Mouse (Mus musculus) heart, postnatal 0 days (tissue): ENCODE measurements around the gene Samd4. TPM values are rescaled to one million over a fixed set of nuclear protein-coding genes. Genes with fewer than 3 reads are reported as not detected.
A peak's percentile ranks its signal among the peaks of the same experiment; 100 is the strongest.

ENCODE experiments used
- ATAC-seq: fragments of 200-750 bp; cut with Nextera tagmentation; 2 replicates; pipeline ENCODE4 v1.8.0; 2017; ENCODE audit warnings: low read depth, moderate number of reproducible peaks, moderate library complexity; ENCODE audit not compliant: insufficient read depth
- DNase-seq: peaks from one replicate; pipeline ENCODE4 v3.0.0-alpha.2; 2016; ENCODE audit warnings: low spot score
- H3K27ac ChIP-seq: fragments of 300-500 bp; sonication (generic); 2 replicates; pipeline ENCODE4 v1.5.1; 2014; ENCODE audit warnings: low read depth, mild to moderate bottlenecking
- H3K27me3 ChIP-seq: fragments of 300-500 bp; sonication (generic); 2 replicates; pipeline ENCODE4 v1.6.1; 2014; ENCODE audit warnings: low read length, mixed read lengths; ENCODE audit not compliant: control insufficient read depth, insufficient read depth
- H3K36me3 ChIP-seq: fragments of 300-500 bp; sonication (generic); replicated peaks from 2 replicates; pipeline ENCODE4 v1.6.1; 2014; ENCODE audit warnings: low read length, mixed read lengths; ENCODE audit not compliant: control insufficient read depth, insufficient read depth
- H3K4me1 ChIP-seq: fragments of 300-500 bp; sonication (generic); 2 replicates; pipeline ENCODE4 v1.6.1; 2014; ENCODE audit warnings: antibody characterized with exemption; ENCODE audit not compliant: control insufficient read depth, insufficient read depth
- H3K4me2 ChIP-seq: fragments of 300-500 bp; sonication (generic); 2 replicates; pipeline ENCODE4 v1.6.1; 2014; ENCODE audit warnings: low read depth, mild to moderate bottlenecking, low read length, moderate library complexity
- H3K4me3 ChIP-seq: fragments of 300-500 bp; sonication (generic); 2 replicates; pipeline ENCODE4 v1.5.1; 2014; ENCODE audit warnings: low read depth, low read length
- H3K9ac ChIP-seq: fragments of 300-500 bp; sonication (generic); replicated peaks from 2 replicates; pipeline ENCODE4 v1.6.1; 2014; ENCODE audit warnings: low read depth, low read length, mixed read lengths
- H3K9me3 ChIP-seq: fragments of 300-500 bp; sonication (generic); replicated peaks from 2 replicates; pipeline ENCODE4 v1.6.1; 2016; ENCODE audit warnings: low read length; ENCODE audit not compliant: control insufficient read depth
- CTCF ChIP-seq: IDR thresholded peaks from 2 replicates; pipeline ENCODE4 v1.5.1; 2016; ENCODE audit warnings: antibody characterized with exemption, control low read depth, low read depth
- EP300 ChIP-seq: IDR thresholded peaks from 2 replicates; pipeline ENCODE4 v1.6.1; 2016; ENCODE audit warnings: antibody characterized with exemption, low read depth
- WGBS: fragments of 180-500 bp; shearing (Covaris S2); extraction: QIAGEN DNeasy Blood & Tissue Kit; methylation state at CpG from one replicate; pipeline ENCODE4 v1.1.7; 2014; 5-methylcytosine and 5-hydroxymethylcytosine counted together
- polyA plus RNA-seq: library from polyadenylated mRNA; unstranded; fragments of >200 nt; fragmentation: Nextera tagmentation; extraction: Ambion mirVana; gene quantifications from 2 replicates; pipeline ENCODE4 v1.2.1, GENCODE M21; 2015
- total RNA-seq: library from RNA; depleted of rRNA; stranded (reverse); fragments of >200 nt; gene quantifications from 2 replicates; pipeline ENCODE4 v1.2.3, GENCODE M21; 2014; ENCODE audit warnings: low replicate concordance

The Samd4 gene
- total and polyA plus RNA-seq, 2 experiments from 2014 or later = 12.5 to 53.8 TPM

GRCm38 (mm10) chr14:47117522-47117921 lies 234.9 kb downstream of the Samd4 start:
- Histone ChIP-seq H3K4me3 (no peak overlapping the region), H3K4me2 (no peak overlapping the region), H3K27me3 (no peaks in the 10 kb centered on the region), H3K27ac (no peak overlapping the region), H3K9ac (no peak overlapping the region), H3K9me3 (no peaks in the 10 kb centered on the region), H3K36me3 (no peaks in the 10 kb centered on the region), H3K4me1 (no peaks in the 10 kb centered on the region; the same call in 1 of the 2 replicates)
- ATAC-seq (no peak), DNase-seq (no peak)
- WGBS = 57% methylated on average over 7 of the region's 7 CpGs
- TF ChIP-seq CTCF = peak; percentile 29; the same call in 1 of the 2 replicates
- TF ChIP-seq EP300 = no peak

GRCm38 (mm10) chr14:47127987-47128386 lies 245.3 kb downstream of the Samd4 start:
- Histone ChIP-seq H3K27ac (no peak overlapping the region), H3K36me3 (no peaks in the 10 kb centered on the region)

DNA sequence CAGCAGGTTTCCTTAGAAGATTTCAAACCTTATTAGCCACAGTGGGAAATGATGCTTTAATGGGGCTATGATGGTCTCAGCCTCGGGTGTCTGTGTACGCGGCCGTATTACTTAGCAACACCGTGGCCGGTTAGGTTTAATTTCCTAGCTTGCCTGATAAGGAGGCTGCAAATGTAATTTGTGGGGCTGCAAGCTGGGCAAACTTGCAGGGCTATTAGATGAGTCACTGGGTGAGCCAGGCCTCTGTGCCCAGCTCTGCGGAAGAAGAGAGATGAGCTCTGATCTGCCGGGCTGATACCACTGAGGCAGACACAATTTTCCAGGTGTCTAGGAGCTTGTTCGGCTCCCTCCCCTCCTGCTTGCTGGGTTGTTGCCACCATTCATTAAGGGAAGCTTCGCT lies 251.3 kb downstream of the Samd4 start:
- Histone ChIP-seq H3K36me3 (no peaks in the 10 kb centered on the region), H3K9me3 (no peaks in the 10 kb centered on the region), H3K4me3 (no peak overlapping the region), H3K27ac (no peak overlapping the region), H3K9ac (no peak overlapping the region), H3K4me2 (no peak overlapping the region), H3K27me3 (no peaks in the 10 kb centered on the region), H3K4me1 (no peaks in the 10 kb centered on the region)
- TF ChIP-seq CTCF = no peak
- no peak for DNase-seq
- WGBS = 67% methylated on average over 10 of the region's 10 CpGs
- ATAC-seq = no peak

More at GRCm38 (mm10) chr14:47127987-47128386, 245.3 kb downstream of the Samd4 start:
- no peak overlapping the region for H3K4me2 ChIP-seq
- ATAC-seq = no peak
- H3K4me1 ChIP-seq = no peaks in the 10 kb centered on the region
- 86% methylated on average over 5 of the region's 5 CpGs for WGBS
- no peak overlapping the region for H3K4me3 ChIP-seq
- no peaks in the 10 kb centered on the region for H3K27me3 ChIP-seq
- DNase-seq = no peak
- H3K9me3 ChIP-seq = no peaks in the 10 kb centered on the region
- H3K9ac ChIP-seq = no peak overlapping the region
- no peak for TF ChIP-seq EP300
- TF ChIP-seq CTCF = no peak

- Histone ChIP-seq H3K9me3 (no peaks in the 10 kb centered on the region), H3K4me3 (no peak overlapping the region), H3K27me3 (no peaks in the 10 kb centered on the region), H3K4me2 (no peak overlapping the region), H3K4me1 (no peaks in the 10 kb centered on the region), H3K36me3 (no peaks in the 10 kb centered on the region), H3K27ac (no peak overlapping the region), H3K9ac (no peak overlapping the region)
- 61% methylated on average over 5 of the region's 5 CpGs for WGBS
- no peak for TF ChIP-seq EP300
- TF ChIP-seq CTCF = no peak
- DNase-seq = no peak
- peak; percentile 20; the same call in 1 of the 2 replicates for ATAC-seq
Observed at GRCm38 (mm10) chr14:47136637-47137036, 254.0 kb downstream of the Samd4 start.

DNA sequence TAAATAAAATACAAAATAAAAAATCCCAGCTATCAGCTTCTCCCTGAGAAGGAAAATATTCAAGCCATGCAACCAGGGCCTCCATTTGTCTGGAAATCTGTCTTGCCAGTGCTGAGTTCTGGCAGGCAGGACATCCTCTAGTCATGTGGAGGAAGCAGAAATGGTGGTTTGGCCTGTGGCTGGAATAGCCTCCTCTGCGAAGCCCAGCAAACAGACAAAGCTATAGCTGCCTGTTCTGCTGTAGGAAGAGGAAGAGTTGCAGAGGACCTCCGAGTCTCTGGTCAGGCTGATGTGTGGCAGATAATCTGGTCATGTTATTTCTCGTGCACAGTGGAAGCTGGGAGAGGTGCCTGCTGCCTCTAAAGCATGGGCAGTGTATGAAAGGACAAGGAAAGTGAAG lies 256.2 kb downstream of the Samd4 start:
- TF ChIP-seq EP300 (no peak), CTCF (no peak)
- Histone ChIP-seq H3K27me3 (no peaks in the 10 kb centered on the region), H3K36me3 (no peaks in the 10 kb centered on the region), H3K4me2 (no peak overlapping the region), H3K9me3 (no peaks in the 10 kb centered on the region), H3K9ac (no peak overlapping the region), H3K4me1 (no peaks in the 10 kb centered on the region), H3K27ac (no peak overlapping the region), H3K4me3 (no peak overlapping the region)
- no peak for DNase-seq
- whole genome bisulfite sequencing = 67% methylated on average over 3 of the region's 3 CpGs
- no peak for ATAC-seq

DNA sequence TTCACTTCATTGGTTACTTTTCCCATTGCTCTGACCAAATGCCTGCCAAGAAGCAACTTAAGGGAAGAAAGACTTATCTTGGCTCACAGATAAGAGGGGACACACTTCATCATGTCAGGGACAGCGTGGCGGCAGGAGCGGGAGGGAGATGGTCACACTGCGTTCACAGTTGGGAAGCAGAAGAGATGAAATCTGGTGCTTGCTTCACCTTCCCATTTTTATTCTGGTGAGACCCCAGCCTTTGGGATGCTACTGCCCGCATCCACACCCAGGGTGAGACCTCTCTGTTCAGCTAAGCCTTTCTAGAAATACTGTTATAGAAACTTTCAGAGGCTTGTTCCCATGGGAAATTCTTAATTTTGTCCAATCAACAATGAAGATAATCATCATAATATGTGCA lies 261.7 kb downstream of the Samd4 start:
- WGBS = 63% methylated on average over 5 of the region's 5 CpGs
- no peaks in the 10 kb centered on the region for H3K27me3 ChIP-seq
- no peak for DNase-seq
- TF ChIP-seq EP300 (no peak), CTCF (no peak)
- no peaks in the 10 kb centered on the region for H3K4me1 ChIP-seq
- no peaks in the 10 kb centered on the region for H3K9me3 ChIP-seq
- H3K36me3 ChIP-seq = no peaks in the 10 kb centered on the region
- no peak for ATAC-seq
- no peak overlapping the region for H3K4me2 ChIP-seq
- H3K4me3 ChIP-seq = no peak overlapping the region
- no peak overlapping the region for H3K27ac ChIP-seq
- no peak overlapping the region for H3K9ac ChIP-seq
